Mouse (Mus musculus) adrenal gland, adult 2 months (tissue): ENCODE results near the gene Tmem178b. TPM values are rescaled to one million over a fixed set of nuclear protein-coding genes. Genes with fewer than 3 reads are reported as not detected.

ENCODE experiments used
- DNase-seq: peaks from one replicate; pipeline ENCODE4 v3.0.0; 2021
- polyA plus RNA-seq: library from polyadenylated mRNA; depleted of rRNA; stranded (reverse); fragments of >200 nt; gene quantifications from 2 replicates; pipeline ENCODE4 v1.2.3, GENCODE M21; 2012
- total RNA-seq, 2 experiments: library from RNA; stranded (reverse); gene quantifications; 2 replicates each; pipeline ENCODE4 v1.2.3; 2021

Gene Tmem178b
- total and polyA plus RNA-seq, 3 experiments = 8.9 to 31.3 (median 15.4) TPM

DNA sequence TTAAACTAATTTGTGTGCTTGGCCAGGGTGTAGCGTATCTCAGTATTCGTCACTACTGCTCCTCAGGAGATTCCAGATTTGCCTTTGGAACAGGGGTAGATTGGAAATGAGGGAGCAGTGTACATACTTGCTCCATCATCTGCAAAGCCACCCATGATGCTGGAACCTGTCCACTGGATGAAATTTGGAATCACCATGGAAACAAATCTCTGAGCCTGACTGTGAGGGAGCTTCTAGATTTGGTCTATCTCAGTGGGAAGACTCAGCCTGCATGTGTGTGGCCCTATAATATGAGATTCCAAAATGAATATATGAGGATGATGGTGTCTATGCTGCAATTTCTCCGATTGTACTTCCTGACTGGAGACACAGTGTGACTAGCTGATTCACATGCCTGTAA is 210.7 kb downstream of the Tmem178b start:
- no peak for DNase-seq

DNA sequence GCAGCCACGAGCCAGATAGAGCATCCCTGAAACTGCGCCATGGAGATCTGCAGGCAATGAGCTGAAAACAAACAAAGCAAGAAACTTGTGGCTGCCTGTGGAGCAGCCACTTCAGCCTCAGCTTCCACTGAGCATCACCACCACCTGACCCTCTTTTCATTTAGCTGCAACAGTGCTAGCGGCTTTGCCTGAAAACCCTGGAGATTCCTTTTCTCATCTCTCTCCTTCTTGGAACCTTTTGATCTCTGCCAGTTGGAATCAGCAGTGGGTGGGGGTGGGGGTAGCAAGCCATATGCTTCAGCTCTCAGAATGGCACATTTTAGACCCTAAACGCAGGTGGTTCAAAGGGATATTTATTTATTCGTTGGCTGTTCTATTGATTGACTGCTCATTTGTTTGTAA is 218.2 kb downstream of the Tmem178b start:
- no peak for DNase-seq

DNA sequence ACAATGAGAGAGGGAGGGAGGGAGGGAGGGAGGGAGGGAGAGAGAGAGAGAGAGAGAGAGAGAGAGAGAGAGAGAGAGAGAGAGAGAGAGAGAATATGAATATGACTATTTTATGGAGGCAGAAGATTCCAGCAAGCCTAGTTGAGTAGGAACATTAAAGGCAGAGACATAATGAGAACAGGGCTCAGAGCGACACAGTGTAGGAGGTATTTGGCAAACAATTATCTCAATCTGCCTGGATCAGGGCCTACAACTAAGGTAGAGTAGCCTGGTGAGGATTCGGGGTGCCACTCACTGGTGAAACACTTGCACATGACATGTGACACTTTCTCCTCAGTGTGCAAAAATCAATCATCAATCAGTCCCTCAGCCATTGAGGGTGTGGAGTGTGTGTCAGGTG is 225.4 kb downstream of the Tmem178b start:
- DNase-seq = no peak

DNA sequence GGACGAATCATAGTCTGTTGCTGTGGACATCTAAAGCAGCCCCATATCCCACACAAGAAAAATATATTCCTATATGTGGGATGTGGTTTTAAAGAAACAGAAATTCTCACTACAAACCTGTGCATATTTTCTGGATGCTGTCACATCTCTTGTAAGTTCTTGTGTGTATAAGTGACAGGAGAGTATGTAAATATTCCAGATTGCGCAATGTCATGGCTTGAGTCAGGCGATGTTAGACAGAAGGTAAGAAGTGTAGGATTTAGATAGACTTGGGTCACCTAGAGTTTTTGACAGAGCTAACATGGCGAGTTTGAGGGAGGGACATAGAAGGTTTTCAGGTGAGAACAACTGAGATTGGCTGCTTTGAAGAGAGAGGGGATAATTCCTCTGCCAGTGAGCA is 228.7 kb downstream of the Tmem178b start:
- DNase-seq = no peak

DNA sequence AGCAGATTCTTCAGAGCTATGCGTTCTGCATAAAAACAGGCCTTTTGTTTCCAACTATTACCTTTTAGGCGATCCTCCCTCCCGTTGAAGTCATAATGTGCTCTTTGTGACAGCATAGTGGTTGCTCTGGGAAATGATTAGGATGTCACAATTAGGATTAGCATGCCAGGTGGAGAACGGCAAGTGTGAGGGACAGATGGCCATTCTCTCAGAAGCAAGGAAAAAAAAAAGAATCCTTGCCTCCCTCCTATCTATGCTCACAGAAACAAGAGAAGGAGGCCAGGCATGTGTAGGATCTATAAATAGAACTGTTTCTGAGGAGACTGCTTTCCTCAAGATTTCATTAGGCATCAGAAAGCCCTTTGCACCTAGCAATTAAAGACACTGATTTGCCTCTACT is 229.8 kb downstream of the Tmem178b start:
- DNase-seq = no peak

DNA sequence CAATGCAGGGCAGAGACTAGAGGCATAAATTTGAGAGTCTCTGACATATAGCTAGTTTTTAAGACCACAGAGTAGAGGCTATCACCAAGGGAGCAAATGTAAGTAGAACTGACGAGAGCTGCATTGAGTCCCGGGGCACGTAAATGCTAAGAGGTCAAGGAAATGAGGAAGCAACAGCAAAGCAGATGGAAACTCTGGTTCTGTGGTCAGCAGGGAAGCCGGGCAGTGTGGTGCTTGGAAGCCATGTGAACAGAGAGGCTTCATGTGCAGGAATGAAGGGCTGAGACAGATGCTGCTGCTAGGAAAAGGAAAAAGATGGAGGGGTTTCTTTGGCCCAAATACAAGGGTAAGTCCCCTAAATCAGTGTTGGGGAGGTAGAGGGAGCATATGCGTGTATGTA is 237.0 kb downstream of the Tmem178b start:
- no peak for DNase-seq

DNA sequence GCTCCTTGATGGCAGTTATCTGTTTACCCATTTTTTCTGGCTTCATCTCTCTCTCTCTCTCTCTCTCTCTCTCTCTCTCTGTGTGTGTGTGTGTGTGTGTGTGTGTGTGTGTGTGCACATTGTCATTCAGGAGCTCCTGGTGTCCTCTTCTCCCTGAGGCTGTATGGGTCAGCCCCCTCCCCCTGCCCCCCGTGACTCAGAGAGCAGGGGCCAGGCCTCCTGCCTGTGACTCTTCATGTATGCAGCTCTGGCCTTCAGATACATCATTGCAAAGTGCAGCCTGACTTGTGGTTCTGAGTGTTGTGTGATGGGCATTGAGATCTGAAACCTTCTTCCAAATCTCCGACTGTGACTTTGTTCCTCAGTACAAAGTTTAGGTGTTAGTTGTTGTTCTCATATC is 237.7 kb downstream of the Tmem178b start:
- DNase-seq = peak; percentile 68

DNA sequence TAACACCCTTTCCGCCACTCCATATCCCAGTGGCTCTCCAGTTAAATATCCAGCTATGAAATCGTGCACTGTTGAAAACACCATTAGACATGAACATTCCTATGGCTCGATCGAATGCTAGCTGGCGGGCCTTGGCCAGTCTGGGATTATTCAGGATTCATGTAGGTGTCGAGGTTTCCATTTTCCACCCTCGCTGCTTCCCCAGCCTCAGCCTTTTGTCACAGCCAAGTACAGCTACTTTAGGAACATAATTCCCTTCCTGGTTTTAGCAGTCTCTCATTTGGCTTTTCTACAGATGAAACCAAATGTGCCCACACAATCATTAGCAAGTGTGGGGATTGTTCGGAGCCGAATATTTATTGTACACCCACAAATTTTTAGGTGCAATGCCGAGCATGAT is 239.4 kb downstream of the Tmem178b start:
- DNase-seq = no peak

DNA sequence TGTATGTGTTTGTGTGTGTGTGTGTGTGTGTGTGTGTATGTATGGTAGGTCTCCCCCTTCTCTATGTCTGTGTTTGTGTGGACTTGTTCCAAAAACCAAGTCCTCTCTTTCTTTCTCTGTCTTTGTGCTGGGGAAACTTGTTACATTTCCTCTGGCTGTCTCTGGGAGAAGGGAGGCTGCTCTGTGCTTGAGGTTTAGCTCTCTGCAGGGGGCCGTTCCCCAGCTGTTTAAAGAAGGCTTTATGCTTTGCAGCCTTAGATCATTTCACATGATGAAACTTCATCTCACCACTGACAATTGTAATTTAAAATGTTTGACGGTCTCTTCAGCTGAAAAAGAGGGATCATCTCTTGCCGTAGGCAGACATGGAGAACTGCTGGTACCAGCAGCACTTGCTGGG is 243.2 kb downstream of the Tmem178b start:
- DNase-seq = no peak

DNA sequence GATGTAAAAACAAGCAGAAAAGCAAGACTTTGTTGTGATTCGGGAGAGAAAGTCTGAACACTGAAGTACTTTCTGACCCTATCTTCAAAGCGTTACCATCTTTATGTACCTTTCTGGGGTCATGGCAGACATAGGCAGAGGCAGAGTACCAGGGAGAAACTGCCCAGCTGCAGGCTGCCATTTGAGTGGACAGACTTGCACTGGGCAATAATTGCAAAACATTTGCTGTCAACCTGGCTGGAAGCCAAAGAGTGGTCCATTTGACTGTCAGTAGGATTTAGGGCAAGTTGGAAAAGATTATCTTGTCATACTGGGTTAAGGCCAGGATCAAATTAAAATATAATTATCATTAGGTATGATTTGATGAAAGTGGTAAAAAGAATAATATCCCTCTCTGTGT is 247.1 kb downstream of the Tmem178b start:
- DNase-seq = no peak

DNA sequence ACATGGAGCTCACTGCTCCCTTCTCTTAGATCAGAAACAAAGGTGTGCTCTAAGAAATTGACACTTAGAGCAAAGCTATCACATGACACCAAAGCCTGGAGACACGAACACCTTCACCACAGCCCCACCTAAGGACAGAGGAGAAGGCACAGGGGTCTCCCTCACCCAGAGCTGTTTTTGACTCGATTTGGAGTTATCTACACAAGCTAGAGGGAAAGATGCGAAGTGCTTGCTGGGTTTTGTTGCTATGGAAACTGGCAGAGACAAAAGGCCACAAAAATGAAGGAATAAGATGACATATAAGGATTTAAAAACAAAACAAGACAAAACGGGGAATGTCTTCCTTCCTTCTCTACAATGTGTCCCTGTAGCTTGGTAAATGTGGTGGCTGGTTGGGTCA is 248.4 kb downstream of the Tmem178b start:
- no peak for DNase-seq

DNA sequence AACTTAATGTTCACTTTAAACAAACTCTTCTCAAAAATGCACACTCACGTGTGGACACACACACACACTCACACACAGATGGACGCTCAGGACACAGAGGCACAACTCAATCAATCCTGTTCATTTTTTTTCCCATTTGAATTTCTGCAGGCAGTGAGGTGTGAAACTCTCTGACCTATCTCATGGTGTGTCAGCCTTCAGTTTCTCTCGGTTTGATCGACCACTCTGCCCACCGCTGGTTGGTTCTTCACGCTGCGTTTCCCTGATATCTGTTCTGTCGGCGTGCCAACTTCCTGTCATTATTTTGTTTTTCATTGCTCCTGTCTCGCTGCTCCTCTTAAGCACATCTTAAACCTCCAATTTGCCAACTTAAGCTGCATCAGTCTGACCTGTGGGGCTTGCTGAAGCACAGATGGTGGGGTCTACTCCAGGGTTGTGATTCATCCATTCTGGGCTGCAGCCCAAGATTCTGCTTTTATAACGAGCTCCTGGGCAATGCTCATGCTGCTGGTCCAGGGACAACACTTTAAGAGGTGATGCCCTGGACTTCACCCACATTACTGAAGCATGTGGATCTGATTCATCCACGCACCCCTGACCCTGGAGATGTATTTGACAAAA is 250.1 kb downstream of the Tmem178b start:
- DNase-seq = peak; percentile 46

DNA sequence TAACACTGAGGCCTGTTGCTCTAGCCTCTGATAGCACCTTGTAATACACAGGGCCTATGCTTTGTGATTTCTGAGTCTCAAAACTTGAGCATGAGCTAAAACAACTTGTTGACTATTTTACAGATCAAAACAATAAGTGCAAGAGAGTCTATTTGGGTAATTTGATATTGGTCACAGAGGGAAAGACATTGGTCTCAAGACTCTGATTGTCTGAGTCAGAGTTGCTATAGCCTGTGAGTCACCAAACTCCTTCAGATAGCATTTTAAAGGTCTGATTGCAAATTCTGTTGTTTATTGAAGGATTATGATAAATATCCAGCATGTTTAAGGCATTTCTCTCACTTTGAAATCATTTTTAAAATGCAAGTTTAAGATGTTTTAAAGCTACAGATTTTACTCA is 250.9 kb downstream of the Tmem178b start:
- DNase-seq = no peak

DNA sequence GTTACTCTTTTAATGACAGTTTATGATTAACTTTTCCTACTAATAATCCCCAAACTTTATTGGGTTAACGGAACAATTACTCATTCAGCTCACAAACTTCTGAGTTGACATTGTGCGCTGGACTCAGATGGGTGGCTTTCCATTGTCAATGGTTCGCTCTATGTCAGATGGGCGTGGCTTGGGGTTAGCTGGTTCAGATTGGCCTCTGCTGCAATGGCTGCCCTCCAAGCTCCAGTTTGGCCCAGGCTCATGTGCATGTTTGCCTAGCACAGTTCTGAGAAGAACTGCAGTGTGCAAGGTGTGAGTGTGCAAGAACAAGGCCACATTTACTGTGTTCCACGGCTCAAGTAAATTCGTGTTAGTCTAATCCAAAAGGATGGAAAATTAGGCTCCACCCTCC is 255.6 kb downstream of the Tmem178b start:
- no peak for DNase-seq

DNA sequence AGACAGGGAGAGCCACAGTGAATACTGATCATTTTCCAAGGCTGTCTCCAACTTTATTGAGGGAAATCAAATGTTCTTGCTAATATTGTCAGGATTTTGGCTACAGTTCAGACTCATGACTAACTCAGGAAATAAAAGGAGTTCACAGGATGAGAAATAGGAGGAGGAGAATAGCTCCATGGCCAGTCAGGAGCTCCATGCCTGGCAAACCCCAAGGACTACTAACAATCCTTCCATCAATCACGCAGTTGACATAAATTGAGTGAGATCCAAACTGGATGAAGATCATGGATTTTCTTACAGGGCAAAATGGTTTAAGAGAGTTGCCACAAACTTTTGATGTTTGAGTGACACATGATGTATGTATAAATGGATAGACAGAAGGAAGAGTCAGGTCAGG is 258.9 kb downstream of the Tmem178b start:
- peak; percentile 60 for DNase-seq

DNA sequence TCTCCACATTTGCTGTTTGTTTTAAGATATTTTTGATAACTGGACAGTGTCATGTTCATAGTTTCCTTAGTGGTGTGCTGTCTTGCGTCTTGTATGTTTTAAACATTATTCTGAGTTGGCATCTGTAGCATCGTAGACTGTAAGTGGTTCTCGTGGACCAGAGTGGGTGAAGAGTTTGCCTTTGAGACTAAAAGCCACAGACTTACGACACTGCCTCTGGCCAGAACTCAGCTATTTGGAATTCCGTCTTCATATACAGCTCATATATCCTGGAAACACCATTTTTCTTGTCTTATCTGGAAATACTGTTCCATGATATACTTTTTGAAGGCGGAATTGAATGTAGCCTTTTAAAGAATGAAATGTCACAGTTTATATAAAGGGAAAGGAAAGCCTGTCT is 260.4 kb downstream of the Tmem178b start:
- no peak for DNase-seq

DNA sequence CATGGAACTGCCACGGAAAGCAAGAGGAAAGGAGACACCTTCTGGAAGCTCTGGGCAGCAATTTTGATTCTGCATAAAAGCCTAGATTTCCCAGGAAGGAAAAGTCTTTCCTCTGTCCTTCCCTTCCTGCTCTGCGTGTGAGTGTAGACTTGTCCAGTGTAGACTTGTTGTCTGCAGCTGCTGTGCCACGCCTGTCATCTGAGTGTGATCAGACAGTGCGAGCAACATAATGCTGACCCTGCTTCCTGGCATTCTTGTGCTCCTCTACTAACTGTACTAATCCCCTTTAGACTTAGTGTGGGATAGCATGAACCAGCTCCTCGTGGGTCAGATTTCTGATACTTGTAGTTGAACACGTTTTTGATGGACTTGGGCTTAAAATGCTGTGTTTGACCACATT is 262.6 kb downstream of the Tmem178b start:
- DNase-seq = no peak

DNA sequence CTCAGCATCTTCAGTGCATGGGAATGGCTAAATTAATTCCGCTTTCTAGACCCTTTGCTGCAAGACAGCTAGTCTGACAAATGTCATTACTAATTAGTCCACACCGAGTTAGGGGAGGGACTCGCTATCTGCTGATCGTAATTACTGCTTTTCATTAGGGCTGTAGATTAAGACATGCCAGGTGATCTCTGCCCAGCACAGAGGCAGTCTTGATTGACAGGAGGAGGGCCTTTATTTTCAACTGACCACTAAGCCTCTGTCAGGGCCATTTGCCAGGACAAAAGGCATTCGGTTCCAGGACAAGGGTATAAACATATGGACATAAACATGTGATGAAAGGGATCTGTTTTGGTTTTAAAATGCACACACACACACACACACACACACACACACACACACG is 264.3 kb downstream of the Tmem178b start:
- DNase-seq = no peak

DNA sequence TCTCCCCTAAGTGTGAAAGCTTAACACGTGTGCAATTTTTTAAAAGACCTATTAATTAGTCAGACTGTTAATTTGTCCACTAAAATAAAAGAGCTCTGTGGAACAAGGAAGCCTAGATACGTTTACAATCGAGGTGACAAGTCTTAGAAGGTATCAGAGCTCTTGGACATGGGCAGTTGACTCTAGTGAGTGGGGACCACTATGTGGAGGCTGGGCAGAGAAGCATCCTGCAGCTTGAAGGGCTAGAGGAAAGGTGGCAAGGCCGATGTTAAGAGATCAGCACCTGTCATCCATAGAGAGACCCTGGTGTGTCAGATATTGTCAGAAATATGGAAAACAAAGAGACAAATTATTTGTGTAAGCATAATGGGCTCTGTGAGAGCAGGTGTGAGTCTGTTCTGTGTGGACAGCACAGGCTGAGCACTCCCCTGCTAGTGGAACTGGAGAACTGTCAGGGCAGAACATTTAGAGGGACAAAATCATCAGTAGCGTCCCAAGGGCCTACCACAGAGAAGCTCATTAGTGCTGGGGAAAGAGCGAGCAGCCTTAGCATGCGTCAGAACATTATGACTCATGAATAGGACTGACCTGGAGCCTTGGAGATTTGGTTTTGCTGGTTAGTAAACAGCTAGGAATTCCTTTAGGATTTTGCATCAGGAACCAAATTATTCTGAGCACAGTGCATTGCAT is 264.9 kb downstream of the Tmem178b start:
- DNase-seq = peak; percentile 57

DNA sequence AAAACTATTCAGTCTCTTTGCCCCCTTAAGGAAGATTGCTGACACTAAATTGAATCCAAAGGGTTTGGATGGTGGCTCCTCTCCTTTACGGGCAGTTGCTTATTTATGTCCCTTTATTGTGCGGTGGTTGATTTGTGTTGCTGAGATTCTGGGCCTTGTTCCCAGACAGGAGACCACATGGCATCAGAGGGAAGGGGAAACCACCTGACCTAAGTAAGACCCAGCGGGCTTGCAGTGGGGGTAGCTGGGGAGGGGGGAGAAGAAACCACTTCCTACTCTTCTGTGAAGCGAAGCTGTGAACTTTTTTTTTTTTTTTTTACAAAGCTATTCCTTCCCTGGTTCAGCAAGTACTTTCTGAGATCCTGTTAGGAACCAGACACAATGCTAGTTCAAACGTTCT is 269.5 kb downstream of the Tmem178b start:
- DNase-seq = no peak

DNA sequence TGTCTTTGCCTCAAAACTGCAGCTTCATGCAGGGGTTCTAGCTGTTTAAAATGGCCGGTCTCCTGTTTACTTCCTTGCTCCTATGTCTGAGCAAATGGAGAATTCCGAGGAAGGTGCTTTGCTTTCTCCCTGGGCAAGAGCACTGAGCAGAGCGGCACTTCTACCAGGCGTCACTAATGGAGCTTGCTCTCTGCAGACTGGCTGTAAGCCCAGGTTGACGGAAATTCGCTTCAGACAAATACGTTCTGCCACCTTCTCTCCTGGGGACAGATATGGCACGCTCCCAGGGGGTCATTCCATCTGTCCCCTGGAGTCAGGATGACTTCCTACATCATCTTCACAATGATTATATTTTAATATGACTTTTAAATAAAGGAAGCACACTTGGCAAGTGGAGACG is 271.3 kb downstream of the Tmem178b start:
- no peak for DNase-seq

DNA sequence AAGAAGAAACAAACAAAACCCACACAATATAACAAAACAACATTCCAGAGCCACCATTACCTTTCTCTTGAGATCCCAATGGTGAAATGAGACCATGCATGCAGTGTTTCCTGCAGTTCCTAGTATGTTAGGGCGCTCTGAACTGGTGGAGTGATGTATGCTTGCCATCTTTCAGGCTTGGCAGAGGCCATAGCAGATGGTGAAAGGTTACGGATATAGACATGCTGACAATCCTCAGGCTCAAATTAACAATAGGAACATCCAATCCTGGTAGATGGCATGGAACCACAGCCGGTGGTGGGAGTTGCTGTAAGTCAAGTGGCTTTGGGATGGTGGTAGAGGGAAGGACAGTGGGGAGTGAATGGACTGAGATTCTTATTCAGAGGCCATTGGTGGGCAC is 272.5 kb downstream of the Tmem178b start:
- DNase-seq = no peak

DNA sequence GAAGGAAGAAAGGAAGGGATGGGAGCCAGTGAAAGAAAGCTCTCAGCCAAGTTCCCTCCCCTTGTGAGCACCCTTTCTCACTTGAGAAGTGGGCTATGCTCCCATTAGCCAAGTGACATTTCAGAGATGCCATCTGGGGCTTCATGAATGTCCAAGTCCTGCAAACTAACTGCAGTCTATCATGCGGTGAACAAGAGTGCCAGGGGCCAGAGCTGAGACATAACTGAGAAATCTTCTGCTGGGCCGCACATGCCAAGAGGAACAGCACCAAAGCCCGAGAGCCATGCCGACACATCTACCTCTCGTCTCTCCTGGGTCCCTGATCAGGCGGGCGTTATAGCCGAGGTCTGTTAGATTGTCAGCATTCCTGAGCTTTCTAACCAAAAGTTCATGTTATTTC is 279.2 kb downstream of the Tmem178b start:
- no peak for DNase-seq

DNA sequence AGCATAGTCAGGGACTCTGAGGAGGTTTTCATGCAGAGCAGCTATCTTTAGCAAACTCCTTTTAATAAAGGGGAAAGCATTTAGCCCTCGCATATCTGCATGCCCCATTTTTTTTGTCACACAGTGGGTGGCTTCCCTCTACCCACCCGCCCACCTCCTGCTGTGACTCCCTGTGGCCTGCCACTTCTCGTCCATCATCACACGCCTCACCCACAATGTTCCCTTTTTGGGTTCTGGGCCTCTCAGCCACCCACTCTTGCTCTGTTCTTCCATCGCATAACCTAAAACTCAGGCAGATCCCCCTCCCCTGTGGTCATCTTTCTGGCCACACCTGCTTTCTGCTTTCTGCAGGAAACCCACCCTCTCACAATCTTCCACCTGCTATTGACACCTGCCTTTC is 288.3 kb downstream of the Tmem178b start:
- DNase-seq = no peak
